Mouse (Mus musculus): ENCODE measurements around the gene Rsrc1. TPM values are rescaled to one million over a fixed set of nuclear protein-coding genes. Genes with fewer than 3 reads are reported as not detected.

Gene Rsrc1
- polyA plus RNA-seq, 2 experiments from 2014 or later, result 32.0 to 42.4 TPM

DNA sequence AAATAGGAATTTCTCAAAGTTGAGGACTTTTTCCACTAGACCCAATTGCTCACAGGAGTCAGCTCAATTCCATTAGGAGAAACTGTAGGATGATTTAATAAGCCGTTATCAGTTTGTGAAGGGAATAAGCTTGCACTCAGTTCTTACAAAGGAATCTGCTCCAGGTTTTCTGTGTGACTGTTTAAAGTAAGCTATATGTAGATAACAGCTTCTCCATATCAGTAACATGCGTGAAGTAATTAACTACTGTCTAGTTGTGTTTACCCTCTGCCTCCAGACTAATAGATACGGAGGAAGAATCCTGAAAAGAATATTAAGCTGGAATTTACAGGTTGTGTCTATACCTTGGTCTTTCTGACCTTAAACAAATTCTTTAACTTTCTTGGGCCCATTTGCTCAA is 299.1 kb downstream of the Rsrc1 start:
- ATAC-seq, result no peak

DNA sequence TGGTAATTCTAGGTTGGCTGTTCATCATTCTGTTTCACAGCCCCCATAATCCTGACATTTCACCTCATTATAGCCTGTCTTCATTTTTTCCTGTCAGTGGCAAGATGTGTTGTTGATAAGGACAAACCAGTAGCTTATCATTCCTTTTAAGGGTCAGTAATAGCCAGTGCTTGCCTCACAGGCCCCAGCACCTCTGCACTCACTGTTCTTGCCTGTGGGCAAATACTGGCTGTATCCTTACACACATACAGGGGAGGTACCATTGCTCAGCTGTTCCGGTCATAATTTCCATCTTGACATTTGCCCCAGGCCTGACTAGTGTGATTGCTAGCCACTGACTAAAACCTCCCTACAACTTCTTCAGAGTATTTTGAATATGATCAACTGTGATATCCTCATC is 302.8 kb downstream of the Rsrc1 start:
- ATAC-seq, result no peak

- ATAC-seq, result no peak
Measured at GRCm38 (mm10) chr3:67284848-67285247, 303.7 kb downstream of the Rsrc1 start.

DNA sequence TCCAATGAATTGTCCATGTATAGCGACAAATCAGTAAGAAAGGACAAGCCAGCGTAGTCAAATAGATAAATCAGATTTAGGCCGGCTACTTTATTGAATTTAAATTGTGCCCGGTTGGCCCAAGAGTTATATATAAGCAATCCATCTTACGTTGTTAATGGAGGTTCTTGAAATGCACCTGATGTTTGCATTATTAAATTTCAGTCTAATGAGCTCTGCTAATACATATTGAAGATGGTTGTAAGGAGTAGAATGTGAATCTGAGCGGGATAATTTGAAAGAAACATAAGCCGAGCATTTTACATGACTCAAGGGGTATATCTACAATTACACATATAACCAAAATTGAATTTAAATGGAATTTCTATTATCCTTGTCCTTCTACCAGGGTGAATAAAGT is 307.5 kb downstream of the Rsrc1 start:
- ATAC-seq, result no peak

GRCm38 (mm10) chr3:67289482-67289881 is 308.3 kb downstream of the Rsrc1 start:
- no peak for ATAC-seq

DNA sequence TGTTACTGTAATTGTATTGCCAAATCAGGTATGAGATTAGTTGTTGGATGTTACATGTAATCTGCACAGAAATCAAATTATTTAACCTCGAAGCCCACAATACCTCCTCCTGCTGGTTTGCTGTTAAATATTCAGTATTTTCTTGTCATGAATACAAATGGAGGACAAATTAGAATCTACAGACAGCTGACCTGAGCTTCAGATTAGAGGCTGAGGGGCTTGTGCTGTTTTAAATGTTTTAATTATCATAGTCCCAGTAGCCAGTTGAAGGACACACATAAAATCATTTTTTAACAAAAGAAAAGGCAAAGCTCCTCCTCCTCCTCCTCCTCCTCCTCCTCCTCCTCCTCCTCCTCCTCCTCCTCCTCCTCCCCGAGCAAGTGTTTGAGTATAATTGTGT is 327.5 kb downstream of the Rsrc1 start:
- no peak for ATAC-seq

DNA sequence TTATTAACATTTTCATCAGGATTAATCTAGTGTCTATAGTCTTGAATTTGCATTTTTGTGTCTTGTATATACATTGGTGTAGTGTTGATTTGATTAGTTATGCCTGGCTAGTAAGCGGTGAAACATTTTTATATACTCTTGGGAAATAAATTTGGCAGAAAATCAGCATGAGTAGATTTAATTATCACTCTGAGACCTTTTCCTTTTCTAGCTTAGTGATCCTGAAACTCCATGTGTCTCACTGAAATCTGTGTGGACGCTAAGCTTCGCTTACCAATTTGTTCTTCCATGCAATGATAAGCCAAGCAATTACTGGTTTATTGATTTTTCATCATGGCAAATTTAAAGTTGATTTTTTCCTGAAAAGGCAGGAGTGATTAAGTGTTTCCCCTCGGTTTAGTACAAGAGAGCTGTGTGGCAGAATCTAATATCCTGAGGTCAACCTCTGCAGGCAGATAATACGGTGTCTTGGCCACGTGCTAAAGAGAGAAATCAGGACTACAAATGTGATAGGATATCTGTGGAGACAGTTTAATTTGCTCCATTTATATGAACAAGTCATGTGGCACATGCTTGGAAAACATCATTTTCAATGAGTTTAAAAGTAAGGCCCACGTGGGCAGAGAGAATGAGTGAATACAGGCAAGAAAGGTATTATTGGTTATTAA is 328.6 kb downstream of the Rsrc1 start:
- no peak for ATAC-seq

GRCm38 (mm10) chr3:67311436-67311835 is 330.2 kb downstream of the Rsrc1 start:
- no peak for ATAC-seq

DNA sequence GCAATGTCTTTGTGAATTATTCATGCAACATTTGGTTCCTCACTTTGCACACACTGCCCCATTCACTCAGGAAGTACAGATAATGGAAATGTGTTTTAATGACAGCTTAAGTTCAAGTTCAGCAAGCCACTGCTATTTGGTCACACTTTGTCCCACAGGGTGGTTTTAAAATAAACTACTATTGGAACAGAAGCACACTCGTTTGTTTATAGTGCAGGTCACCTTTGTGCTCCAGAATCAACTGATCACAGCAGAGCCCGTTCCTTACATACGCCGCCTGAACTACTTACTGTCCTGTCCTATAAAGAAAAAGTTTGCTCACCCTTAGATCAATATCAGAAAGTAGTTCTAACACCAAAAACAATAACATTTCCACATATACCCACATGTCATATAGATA is 341.2 kb downstream of the Rsrc1 start:
- ATAC-seq, result no peak

GRCm38 (mm10) chr3:67339558-67339957 is 358.4 kb downstream of the Rsrc1 start:
- ATAC-seq, result no peak

GRCm38 (mm10) chr3:67340921-67341320 is 359.7 kb downstream of the Rsrc1 start:
- ATAC-seq, result no peak

DNA sequence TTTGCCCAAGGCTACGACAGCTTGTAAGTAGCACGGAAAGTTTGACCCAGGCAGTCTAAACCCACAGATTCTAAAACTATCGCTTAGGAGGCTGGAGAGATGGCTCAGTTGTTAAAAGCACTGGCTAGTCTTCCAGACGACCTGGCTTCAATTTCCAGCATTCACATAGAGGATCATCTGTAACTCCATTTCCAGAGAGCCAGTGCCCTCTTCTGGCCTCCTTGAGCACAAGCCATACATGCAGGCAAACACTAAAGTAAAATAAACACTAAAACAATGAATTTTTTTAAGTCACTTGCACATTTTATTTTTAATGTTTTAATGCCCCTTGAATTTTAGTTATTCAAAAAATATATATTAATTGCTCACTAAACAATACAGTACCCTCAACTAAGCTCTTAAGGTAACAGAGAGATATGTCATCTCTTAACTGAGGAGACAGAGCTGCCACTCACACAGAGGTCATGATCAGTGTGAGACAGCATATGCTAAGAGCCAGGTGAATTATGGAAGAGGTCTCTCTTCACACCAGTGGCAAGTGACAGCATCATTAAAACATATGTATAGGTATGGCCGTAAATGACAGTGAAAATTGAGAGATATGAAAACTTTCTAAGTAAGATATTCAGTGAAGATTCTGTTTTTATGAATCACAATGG is 361.9 kb downstream of the Rsrc1 start:
- no peak for ATAC-seq

- peak; percentile 78 for ATAC-seq
Measured at GRCm38 (mm10) chr3:67344599-67344998, 363.4 kb downstream of the Rsrc1 start.

DNA sequence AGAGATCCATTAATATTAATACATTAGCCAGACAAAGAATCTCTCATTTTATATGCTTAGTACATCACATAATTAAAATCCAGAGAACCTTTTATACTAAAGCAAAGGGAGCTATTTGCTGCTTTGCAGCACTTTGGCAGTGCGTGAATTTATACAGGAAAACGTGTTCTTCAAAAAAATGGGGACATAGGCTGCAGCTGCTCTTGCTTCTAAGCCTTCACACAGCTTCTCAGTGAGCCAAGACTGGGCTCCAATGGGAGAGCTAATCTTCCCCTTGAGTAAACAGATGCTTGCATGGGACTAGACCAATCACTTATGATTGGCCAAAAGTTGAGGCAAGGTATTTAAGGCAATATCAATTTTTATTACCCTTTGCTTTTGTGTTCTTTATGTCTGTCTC is 365.5 kb downstream of the Rsrc1 start:
- ATAC-seq, result no peak

GRCm38 (mm10) chr3:67351406-67352127 is 370.4 kb downstream of the Rsrc1 start:
- ATAC-seq, result no peak

- ATAC-seq, result no peak
Measured at GRCm38 (mm10) chr3:67352128-67352762, 371.1 kb downstream of the Rsrc1 start.

- no peak for ATAC-seq
Measured at GRCm38 (mm10) chr3:67352763-67353149, 371.6 kb downstream of the Rsrc1 start.

DNA sequence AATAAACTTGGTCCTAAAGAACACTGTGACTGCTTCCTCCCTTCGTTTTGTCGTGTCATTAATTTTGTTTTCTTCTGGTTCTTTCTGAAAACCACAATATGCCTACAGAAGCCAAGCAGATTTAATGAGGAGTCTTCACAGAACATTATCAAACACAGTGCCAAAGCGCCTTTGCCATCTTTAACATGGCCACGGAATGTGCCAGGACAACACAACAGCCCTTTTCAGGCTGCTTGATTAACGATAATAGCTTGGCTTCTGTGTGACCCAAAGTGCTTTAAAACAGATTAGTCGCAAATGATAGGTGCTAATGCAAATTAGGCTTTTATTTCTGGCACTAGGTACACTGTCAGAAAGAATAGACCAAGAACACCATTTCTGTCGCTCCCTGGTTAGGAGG is 377.2 kb downstream of the Rsrc1 start:
- no peak for ATAC-seq

GRCm38 (mm10) chr3:67366087-67366892 is 385.1 kb downstream of the Rsrc1 start:
- no peak for ATAC-seq

GRCm38 (mm10) chr3:67367481-67367880 is 386.3 kb downstream of the Rsrc1 start:
- no peak for ATAC-seq

- ATAC-seq, result no peak
Measured at GRCm38 (mm10) chr3:67369407-67370079, 388.4 kb downstream of the Rsrc1 start.

- no peak for ATAC-seq
Measured at GRCm38 (mm10) chr3:67372194-67372593, 391.0 kb downstream of the Rsrc1 start.

All from activated CD4-positive, CD25-positive, alpha-beta regulatory T cell, adult 4 months (primary cell).